Mouse (Mus musculus) G1E (cell line): ENCODE results near the gene Lmo1.

ENCODE experiments used
- CTCF ChIP-seq: IDR thresholded peaks from 2 replicates; pipeline ENCODE4 v1.5.1; 2012; ENCODE audit warnings: low read depth, low read length, inconsistent platforms, mixed read lengths
- GATA1 ChIP-seq: IDR thresholded peaks from 2 replicates; pipeline ENCODE4 v1.6.1; 2012; ENCODE audit warnings: borderline replicate concordance, low read length, inconsistent platforms, mixed read lengths
- GATA2 ChIP-seq: IDR thresholded peaks from 2 replicates; pipeline ENCODE4 v1.6.1; 2012; ENCODE audit warnings: low read depth, low read length, inconsistent platforms, borderline replicate concordance
- POLR2AphosphoS5 ChIP-seq: IDR thresholded peaks from 2 replicates; pipeline ENCODE4 v1.6.1; 2012; ENCODE audit warnings: low read depth, low read length, inconsistent platforms; ENCODE audit not compliant: insufficient replicate concordance
- TAL1 ChIP-seq: conservative IDR thresholded peaks from 2 replicates; pipeline ENCODE4 v1.6.1; 2012; ENCODE audit warnings: low read depth, low read length, inconsistent platforms, mixed read lengths

GRCm38 (mm10) chr7:109144705-109145104, 30.3 kb downstream of the Lmo1 start:
- no peak for TF ChIP-seq CTCF
- TF ChIP-seq GATA1, result no peak
- TF ChIP-seq POLR2AphosphoS5, result no peak
- no peak for TF ChIP-seq TAL1
- no peak for TF ChIP-seq GATA2
